Mouse (Mus musculus): ENCODE measurements around the gene March6. TPM values are rescaled to one million over a fixed set of nuclear protein-coding genes. Genes with fewer than 3 reads are reported as not detected.

The March6 gene
- 142 and 154 TPM in 2 replicates for total RNA-seq (2021)
- long read RNA-seq, full-length matches to known transcripts, result 23 of 32 reads
- long read RNA-seq, partial matches to known transcripts, result 2 of 32 reads
- long read RNA-seq, other reads (novel, unspliced or antisense), result 7 of 32 reads

DNA sequence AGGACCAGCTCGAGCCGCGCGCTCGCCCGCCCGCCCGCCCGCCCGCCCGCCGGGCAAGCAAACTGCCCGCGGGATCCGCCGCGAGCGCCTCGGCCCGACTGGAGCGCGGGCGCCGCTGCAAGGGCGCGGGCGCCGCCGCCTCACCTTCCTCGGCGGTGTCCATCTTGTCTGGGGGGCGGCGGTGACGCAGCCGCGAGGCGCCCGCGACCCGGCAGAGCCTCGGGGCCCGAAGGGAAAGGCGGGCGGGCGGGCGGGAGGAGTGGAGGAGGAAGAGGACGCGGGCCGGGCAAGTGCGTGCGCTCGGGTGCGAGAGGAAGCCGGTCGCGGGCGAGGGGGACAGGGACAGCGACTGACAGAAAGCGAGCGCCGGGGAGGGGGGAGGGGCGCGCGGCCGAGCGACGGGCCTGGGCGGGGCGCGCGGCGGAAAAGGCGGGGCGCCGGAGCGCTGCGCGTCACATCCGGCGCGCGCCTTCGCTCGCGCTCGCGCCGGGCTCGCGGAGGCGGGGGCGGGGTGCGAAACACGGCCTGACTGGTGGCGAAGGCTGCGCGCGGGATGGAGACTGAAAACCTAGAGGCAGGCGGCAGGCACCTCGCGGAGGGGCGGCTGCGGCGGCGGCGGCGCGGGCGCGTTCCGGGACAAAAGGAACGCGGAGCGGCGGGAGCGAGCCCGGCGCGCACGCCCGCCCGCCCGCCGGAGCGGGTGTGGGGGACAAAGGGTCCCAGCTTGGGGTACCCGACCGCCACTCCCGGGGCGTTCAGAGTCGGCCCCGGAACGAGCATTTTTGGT is at the start of gene March6:
TSS of gene March6 (minus strand) at position 395 of the 787 bp plus-strand sequence.
- DNase-seq, result peak; percentile 90

DNA sequence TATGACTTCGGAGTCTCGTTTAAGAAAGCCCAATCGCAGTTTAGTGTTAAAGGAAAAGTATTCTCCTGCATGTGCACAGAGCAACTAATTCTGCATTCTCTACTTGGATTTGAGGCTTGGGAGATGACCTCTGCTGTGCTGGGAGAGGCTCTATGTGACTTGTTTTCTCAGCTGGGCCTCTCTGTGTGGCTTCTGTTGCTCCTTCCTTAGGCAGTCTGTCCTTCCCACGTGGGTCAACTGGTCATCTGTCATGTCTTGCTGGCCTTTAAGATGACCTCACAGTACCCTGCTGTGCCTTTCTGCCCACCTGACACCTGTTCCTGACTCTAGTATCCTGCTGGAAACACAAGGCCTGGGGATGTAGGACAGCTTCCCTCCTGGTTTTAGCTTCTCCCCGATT is 45.2 kb upstream of the March6 start:
- DNase-seq, result no peak

DNA sequence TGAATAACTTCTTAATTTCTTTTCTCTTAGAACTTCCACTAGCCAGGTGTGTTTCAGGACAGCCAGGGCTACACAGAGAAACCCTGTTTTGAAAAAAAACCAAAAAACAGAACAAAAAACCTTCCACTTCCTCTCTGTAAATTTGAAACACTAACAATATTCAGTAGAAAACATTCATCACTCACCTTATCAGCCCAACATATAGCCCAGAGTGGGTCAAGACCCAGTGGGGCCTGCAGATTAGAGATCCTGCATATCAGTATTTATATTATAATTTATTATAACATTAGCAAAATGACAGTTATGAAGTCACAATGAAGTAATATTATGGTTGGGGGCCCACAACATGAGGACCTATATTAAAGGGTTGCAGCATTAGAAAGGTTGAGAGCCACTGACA is 42.8 kb upstream of the March6 start:
- no peak for DNase-seq

DNA sequence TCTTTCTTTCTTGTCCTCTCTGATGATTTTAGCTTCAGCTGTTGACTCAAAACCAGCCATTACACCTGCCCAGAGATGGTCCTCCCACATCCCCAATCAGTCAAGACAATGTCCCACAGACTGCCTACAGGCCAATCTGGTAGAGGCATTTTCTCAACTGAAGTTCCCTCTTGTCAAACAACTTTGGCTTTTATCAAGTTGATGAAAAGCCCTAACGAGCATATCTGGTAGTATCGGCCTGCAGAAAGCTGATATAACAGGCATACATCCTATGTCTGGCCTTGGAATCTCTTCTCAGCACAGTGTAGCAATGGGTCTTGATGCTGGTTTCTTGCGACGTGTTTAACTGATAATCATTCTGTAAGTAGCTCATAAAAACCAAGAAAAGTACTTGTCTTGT is 42.4 kb upstream of the March6 start:
- DNase-seq, result no peak

DNA sequence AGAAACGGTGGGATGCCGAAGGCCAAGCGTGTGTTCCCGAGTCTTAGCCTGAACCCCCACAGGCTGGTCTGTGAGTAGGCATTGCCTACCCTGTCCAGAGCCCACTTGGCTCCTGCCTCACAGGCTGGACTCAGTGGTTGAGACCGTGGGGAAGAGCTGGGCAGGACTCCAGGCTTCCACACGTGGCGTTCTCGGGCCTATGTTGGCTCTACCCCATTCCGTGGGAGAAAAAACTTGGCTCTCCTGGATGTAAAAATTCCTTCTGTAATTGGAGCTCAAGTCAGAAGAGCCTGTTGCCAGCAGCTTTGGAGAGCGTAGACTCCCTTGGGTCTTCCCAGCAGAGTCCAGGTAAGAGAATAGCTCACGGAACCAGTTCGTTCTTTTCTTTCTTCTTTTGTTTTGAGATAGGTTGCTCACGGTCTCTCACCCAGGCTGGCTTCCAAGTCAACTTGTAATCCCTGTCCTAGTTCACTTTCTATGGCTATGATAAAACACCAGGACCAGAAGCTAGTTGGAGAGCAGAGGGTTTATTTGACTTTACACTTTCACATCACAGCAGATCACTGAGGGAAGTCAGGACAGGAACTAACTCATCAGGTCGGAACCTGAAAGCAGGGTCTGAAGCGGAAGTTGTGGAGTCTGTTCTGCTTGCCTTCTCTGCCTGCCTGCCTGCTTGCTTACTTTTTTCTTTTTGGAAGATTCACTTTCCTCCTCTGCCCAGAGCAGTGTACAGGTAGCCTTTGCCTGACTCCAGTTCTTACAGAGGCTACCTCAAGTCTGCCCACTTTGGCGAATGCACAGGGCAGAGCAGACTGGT is 41.3 kb upstream of the March6 start:
- peak; percentile 26 for DNase-seq

DNA sequence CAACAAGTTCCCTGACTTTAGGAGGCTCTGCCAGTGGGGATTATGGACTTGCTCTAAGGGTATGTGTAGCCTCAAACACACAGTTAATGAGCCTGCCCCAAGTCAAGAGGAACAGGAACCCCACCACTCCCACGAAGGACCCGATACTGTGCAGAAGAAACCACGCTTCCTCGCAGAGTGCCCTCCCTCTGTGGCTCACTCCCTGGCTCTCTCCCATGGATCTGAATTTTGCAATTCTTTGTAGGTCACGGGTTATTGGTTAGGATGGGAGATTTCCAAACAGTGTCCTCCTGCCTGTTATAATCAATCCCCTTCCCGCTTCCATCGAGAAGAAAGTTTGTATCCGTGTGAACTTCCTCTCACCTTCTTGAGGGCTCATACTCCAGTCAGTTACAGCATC is 40.1 kb upstream of the March6 start:
- no peak for DNase-seq

DNA sequence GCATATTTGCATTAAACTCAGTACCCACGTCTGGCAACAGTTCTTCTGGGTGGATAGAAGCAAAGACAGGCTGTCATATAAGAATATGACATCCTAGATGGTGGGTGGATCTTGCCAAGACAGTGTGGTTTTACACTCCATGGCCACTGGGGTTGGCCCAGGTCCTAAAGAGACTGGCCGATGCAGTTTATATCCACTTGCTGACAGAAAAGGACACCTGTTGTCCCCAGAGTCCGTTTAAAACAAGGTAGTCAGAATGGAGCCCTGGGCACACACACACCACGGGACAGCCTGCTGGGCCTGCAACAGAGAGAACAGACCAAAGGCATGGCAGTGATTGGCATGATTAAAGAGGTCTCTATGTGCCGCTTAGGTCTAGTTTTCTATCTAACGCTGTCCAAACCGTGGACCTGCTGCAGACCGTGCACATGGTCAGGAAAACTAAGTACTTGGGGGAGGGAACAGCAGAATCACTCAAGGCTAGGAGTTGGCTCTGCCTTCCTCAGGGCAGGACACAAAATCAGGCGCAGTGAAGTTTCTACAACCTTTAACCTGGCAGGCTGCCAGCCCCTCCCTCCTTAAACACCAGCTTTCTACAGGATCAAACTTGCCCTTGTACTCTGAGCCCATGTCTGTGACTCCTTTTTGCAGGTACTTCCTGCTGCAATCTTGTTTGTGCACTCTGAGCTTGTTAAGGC is 38.6 kb upstream of the March6 start:
- peak; percentile 68 for DNase-seq

DNA sequence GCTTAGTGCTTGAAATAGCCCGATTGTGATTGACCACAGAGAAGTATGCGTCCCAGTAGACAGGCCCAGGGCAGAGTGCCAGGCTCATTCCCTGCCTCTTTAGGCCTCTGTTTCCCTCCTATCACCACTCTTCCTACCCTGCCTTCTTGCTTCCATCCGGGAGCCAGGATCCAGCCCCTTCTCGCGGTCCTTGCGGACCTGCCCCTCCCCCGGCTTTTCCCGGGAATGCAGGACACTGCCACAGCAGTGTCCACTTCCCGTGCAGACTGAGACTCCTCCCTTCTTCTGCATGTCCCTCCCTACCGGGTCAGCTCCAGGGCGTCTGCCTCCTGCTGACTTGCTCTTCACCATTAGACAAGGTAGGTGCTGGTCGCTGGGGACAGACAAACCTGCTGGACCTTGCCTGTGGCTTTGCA is 37.7 kb upstream of the March6 start:
- DNase-seq, result peak; percentile 77

DNA sequence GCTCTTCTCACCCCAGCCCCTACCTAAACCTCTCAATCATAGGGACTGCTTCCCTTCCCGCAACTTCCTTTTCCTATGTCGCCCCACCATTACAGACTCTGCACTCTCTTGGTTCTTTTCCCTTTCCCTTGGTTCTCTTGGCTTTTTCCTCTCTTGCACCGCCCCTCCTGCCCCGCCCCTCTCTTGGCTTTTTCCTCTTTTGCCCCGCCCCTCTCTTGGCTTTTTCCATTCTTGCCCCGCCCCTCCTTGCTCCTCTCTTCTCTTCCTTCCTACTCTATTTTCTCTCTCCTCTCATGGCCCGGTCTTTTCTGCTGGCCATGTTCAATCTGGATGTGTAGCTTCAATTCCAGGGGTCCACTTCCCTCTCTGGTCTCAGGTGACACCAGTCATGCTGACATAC is 36.6 kb upstream of the March6 start:
- no peak for DNase-seq

DNA sequence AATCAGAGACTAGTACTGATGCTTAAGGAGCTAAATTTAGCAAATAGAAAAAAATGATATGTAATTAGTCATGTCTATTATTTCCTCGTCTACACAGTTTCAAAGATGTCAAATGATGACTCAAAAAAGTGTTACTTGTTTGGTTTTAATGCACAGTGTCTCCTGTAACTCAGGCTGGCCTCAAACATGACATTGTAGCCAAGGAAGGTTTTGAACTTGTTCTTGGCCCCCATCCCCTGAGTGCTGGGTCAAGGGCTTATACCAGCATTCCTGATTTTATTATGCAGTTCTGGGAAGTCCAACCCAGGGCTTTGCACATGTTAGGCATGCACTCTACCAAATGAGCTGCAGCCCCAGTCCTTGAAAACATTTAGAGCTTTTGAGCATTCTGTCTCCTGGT is 34.9 kb upstream of the March6 start:
- DNase-seq, result no peak

DNA sequence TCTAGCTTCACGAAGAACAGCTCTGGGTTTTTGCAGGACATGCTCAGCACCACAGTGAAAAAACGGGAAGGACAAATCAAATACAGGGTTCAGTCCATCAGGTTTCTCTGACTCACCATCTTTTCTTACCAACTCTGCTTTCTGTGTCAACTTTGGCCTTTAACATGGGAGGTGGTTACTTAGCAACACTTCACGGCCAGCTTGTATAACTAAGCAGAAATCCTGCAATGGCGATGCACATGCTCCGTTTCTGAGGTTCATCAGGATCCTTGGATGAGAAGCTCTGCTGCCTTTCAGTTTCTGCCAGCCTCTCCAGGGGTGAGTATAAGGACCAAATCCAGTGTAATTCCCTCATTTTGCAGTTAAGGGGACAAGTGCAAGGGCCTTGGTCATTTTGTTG is 34.3 kb upstream of the March6 start, which contains the start of gene Cmbl:
TSS of gene Cmbl (plus strand) at position 206 of the 400 bp plus-strand sequence.
- no peak for DNase-seq

DNA sequence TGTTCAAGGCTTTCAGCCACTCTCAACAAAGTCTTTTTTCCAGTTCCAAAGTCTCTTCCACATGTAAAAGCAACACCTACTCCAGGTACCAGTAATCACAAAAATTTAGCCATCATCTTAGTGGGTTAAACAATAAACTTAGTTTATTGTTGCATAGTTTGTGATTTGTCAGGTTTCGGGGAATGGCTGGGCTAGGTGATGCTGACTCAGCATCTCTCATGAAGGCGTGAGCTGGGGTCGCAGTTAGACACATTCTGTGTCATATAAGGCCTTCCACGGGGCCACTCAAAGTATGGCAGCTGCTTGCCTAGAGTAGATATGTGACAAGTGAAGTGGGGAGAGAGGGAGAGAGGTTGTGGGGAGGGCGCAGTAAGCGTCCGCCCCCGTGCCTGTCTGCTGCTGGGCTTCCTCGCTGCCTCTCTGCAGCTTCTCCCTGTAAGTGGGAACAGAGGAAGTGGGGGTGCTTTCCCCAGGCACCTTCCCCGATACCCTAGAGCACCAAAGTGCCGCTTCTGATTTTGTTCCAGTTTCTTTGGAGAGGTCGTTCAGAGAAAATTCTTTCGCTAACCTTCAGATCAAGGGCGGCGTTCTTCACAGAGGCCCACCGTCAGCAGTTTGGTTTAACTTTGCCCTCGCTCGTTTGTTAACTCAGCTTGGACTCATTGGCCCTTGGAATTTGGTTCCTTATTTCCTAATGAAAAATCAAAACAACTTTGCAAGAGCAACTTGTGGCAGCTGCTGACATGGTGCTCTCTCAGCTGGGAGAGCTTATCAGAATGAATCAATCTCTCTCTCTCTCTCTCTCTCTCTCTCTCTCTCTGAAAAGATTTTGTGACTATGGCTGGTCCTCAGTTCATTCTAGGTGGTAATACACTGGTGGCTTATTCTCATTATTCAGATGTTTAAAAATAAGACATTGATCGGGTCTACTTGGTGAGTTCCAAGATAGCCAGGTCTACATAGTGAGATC is 33.0 kb upstream of the March6 start:
- DNase-seq, result peak; percentile 23

DNA sequence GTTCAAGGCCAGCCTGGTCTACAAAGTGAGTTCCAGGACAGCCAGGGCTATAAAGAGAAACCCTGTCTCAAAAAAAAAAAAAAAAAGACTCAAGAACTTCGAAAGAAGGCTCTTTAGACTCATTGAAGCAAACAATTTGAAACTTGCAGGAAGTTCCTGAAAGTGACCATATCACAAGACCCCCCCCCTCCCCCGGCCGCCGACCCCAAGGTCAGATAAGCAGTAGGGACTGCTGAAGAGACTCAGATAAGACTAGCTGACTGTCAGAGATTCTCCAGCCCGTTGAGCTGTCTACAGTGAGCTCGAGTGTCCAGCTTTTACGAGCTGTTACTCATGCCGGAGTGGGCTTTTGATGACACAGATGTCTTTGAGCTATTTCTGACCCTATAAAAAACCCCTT is 32.0 kb upstream of the March6 start:
- no peak for DNase-seq

DNA sequence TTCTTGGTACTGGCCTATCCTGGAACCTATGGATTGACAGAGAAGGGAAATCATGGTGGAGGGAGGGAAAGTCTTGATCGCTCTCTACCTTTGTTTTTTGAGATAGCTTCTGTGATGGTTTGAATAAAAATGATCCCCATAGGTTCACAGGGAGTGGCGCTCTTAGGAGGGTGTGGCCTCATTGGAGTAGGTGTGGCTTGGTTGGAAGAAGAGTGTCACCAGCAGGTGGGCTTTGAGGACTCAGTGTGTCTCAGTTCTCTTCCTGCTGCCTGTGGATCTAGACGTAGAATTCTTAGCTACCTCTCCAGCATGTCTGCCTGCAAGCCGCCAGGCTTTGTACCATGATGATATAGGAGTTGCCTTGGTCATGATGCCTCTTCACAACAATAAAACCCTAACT is 31.1 kb upstream of the March6 start:
- DNase-seq, result no peak

DNA sequence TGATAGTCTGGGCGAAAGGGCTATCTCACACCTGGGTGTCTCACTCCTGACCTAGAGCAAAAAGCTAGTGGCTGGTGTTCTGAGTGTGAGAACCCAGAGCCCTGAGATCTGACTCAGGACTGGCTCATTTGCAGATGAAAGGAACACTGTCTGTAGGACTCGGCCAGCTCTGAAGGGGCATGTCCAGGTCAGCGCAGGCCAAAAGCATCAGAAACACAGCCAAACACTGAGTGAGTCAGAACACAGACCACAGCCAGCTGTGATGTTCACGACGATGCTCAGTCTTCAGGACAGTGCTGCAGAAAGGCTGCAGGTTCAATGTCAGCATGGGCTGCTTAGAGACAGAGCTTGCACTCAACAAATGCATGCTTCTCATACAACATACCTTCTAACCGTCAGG is 30.5 kb upstream of the March6 start:
- DNase-seq, result peak; percentile 43

DNA sequence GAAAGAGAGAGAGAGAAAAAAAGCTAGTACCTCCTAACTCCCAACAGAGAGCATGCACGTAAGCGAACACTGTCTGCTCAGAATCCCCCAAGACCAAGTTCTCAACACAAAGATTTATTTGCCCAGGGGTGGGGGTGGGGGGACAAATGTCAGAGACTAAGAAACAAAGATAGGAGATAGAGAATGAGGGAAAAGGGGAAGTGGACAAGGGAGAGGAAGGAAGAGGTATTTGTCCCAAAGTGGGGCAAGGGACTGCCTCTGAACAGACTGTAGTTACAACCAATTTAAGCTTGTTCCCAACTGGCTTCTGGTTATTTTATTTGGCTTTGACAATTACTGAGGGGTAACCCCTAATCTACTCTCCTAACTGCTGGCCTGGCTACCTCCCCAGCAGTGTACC is 24.0 kb upstream of the March6 start:
- DNase-seq, result no peak

DNA sequence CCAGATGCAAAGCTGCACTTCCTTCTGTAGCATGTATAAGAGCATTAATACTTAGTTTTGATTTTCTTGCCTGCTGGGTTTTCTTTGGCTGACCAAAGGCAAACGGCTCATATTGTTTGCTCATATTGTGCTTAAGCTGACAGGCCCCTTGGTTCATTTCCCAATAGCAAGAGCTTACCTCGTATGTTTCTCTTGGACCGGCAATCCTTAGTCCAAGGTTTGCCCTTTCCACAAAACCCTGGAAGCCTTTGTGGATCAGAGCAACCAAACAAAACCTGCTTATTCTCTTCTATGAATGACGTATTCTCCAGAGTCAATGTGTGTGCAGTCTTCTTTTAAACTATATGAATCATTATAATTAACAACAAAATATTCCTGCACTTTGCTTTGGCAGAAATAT is 19.5 kb upstream of the March6 start:
- DNase-seq, result no peak

DNA sequence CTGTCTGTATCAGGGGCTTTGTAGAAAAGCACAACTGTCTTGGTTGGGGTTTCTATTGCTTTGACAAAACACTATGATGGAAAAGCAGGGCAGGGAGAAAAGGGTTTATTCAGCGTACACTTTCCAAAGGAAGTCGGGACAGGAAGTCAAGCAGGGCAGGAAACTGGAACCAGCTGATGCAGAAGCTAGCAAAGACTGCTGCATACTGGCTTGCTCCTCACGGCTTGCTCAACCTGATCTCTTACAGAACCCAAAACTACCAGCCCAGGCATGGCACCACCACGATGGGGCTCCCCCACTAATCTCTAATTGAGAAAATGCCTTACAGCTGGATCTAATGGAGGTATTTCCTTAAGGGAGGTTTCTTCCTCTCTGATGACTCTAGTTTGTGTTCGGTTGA is 16.6 kb upstream of the March6 start:
- DNase-seq, result no peak

DNA sequence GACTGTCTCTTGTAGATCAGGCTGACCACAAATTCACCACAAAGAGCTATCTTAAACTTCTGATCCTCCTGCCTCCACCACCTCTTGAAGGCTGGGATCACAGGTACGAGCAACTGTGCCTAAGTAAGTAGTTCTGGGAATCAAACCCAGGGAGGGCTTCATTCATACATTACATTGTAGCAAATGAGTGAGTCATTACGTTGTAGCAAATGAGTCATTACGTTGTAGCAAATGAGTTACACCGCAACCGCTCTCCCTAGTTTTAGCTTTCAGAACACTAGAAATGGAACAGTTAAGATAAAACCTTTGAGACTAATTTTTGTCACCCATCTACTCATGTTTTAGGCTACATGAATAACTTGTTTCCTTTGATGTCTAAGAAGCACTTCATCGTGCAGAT is 15.4 kb upstream of the March6 start:
- no peak for DNase-seq

DNA sequence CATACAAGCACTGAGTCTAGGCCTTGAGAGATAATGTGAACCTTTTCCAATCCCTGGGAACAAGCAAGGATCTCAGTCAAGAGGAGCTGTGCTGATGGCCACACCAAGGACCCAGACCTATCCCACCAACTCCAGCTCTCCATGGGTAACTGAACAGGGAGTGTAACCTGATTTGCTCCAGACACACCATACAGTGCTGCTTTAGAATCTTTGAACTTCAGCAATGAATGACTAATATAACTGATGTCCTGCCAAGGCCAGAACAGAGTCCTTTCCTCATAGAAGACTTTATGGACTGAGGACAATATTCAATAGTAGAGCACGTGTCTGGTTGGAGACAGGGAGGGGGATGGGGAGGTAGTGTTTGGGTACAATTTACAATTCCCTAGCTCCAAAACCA is 14.2 kb upstream of the March6 start:
- no peak for DNase-seq

DNA sequence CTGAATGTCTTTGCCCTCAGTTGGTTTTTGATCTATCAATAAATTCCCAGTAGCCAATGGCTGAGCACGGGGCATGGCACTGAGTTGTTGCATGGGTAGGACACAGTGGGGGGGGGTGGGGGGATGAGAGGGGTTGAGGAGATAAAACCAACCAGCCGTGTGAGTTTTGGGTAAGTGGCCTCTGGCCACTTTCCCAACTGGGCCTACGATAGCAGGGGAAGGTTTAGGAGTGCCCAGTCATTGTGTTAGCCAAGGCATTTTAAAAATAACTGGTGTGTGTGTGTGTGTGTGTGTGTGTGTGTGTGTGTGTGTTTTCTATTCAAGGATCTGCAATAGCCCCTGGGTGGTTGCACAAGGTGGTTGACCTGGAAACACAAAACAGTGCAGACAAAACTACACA is 12.4 kb upstream of the March6 start:
- no peak for DNase-seq
